In the genomic region with DNA sequence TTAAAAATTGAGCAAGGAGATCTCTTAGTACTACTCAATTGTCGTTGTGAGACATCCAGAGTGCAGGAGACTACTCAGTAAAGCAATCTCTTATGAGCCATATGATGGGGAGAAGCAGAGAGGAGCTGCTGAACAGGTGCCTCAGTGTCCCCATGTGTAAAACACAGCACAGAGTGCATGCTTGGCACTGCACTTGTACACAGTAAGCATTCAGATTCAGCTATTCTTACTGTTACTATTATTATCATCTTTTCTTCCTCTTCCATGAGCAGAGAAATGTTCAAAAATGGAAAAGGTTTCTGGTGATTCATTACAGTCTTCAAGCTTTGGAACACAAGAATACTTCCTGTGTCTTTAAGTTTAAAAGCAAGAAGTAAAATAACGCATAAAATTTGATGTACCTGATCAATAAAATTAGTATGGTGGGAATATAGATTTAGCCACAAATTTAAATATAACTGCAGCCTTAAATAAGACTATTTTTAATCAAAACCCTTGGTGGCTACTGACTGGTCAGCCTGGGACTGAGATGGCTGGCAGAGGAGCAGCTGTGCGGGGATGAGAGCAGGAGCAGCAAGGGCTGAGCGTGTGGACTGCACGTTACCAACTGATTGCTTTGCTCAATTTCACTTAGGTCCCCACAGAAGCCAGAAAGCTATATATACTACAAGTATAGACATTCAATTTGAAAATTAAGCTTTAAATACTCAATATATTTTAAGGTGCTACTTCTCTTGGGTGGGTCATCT, we compare ENCODE assay signal across 12 mouse cellular contexts.
"Had no signal": no experiment of that assay in that cellular context is flagged by ENCODE, and none has a peak within 500 bp of the region (broad histone marks: within the 10 kb centered on the region; RNA-seq: fewer than 3 reads in every experiment).

No protein-coding gene starts in this region.

- DNase-seq: kidney, adult 8-10 months; kidney, postnatal 25 days; lung, adult 2 months; lung, postnatal 4 days; spleen, adult 18-20 months; thymus, postnatal 36 days had no signal

- ATAC-seq: intestine, postnatal 0 days; lung, postnatal 0 days; midbrain, embryonic 13.5 days had no signal

- H3K4me3 ChIP-seq: limb, embryonic 10.5 days; liver, embryonic 15.5 days; midbrain, embryonic 13.5 days; neural tube, embryonic 15.5 days had no signal

- H3K4me1 ChIP-seq: limb, embryonic 10.5 days had no signal

- H3K27ac ChIP-seq: limb, embryonic 10.5 days; liver, embryonic 15.5 days; midbrain, embryonic 13.5 days; neural tube, embryonic 15.5 days had no signal
